Mouse (Mus musculus) heart, embryonic 14.5 days (tissue): ENCODE results near the gene Melk. TPM values are rescaled to one million over a fixed set of nuclear protein-coding genes. Genes with fewer than 3 reads are reported as not detected.

Experiments used
- polyA plus RNA-seq: library from polyadenylated mRNA; unstranded; fragments of >200 nt; fragmentation: Nextera tagmentation; extraction: Ambion mirVana; gene quantifications from 2 replicates; pipeline ENCODE4 v1.2.1, GENCODE M21; 2014

Melk gene
- polyA plus RNA-seq, 1 experiment from 2014 or later: 23.1 TPM

Other genes with a start within 250 kb of the Melk start
- gene Gne, start 216.7 kb upstream of the Melk start, polyA plus RNA-seq: 31.3 and 31.5 TPM in 2 replicates
- 24.3 and 25.2 TPM in 2 replicates for gene Rnf38, start 67.1 kb upstream of the Melk start, polyA plus RNA-seq